Mouse (Mus musculus): ENCODE results near the gene Ranbp17. TPM values are rescaled to one million over a fixed set of nuclear protein-coding genes. Genes with fewer than 3 reads are reported as not detected.
A peak's percentile ranks its signal among the peaks of the same experiment; 100 is the strongest.

The Ranbp17 gene
- polyA plus RNA-seq, 1 experiment from 2014 or later: 4.7 TPM

DNA sequence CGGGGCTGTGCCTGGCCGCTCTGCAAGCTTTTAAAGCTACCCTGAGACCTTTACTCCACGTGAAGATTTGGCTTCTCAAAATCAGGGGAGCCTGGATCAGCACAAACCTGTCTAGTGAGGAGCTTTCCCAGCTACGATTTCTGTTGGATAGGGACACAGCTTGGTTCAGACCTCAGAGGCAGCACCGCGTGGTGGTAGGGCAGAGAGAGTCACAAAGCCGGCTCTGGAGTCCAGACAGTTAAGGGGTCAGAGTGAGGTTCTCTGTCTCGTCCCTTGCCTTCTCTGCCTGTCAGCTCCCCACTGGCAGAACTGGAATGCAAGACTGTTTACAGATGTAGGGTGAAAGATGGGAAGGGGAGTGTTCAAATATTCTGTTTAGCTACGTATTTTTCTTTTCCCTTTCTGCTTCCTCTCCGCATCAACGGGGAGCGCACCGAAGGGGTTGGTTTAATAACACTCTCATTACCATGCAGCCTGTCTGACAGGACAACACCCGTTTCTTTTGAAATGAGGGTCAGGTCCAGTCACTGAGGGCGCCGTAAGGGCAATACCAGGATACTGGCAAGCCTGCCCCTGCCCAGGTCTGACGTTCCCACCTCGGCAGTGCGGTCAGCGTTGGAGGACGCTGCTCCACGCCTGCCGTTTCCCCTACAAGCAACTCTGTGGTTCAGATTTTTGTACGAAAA is 317.0 kb downstream of the Ranbp17 start:
- H3K36me3 ChIP-seq (ENCODE audit: control insufficient read depth, insufficient read depth, low read length): no peaks in the 10 kb centered on the region
- H3K27me3 ChIP-seq (ENCODE audit: control insufficient read depth, insufficient read depth, low read length): peaks cover 96% of the 10 kb centered on the region
- ATAC-seq (ENCODE audit: insufficient number of reproducible peaks, insufficient read depth, low FRiP score, low read depth): no peak
- H3K27ac ChIP-seq (replicated peaks in 1 of 2; ENCODE audit: control insufficient read depth in 1 of 2, insufficient read depth in 1 of 2, low read depth in 2 of 2, low read length in 2 of 2): no peak overlapping the region
- peaks cover 14% of the 10 kb centered on the region for H3K9me3 ChIP-seq (ENCODE audit: control insufficient read depth, low read length)
- H3K4me2 ChIP-seq (ENCODE audit: low read length): no peak overlapping the region
- H3K9ac ChIP-seq (ENCODE audit: low read length): no peak overlapping the region
- H3K4me3 ChIP-seq (ENCODE audit: control insufficient read depth in 1 of 2, insufficient read depth in 1 of 2, low read depth in 1 of 2, low read length in 2 of 2): no peak overlapping the region
- 21% methylated on average over 24 of the region's 24 CpGs for WGBS
- H3K4me1 ChIP-seq (ENCODE audit: control insufficient read depth in 2 of 2, insufficient read depth in 2 of 2, low read length in 2 of 2): peaks cover 0 to 16% of the 10 kb centered on the region in 2 experiments; a peak in 2 of 4 replicates

DNA sequence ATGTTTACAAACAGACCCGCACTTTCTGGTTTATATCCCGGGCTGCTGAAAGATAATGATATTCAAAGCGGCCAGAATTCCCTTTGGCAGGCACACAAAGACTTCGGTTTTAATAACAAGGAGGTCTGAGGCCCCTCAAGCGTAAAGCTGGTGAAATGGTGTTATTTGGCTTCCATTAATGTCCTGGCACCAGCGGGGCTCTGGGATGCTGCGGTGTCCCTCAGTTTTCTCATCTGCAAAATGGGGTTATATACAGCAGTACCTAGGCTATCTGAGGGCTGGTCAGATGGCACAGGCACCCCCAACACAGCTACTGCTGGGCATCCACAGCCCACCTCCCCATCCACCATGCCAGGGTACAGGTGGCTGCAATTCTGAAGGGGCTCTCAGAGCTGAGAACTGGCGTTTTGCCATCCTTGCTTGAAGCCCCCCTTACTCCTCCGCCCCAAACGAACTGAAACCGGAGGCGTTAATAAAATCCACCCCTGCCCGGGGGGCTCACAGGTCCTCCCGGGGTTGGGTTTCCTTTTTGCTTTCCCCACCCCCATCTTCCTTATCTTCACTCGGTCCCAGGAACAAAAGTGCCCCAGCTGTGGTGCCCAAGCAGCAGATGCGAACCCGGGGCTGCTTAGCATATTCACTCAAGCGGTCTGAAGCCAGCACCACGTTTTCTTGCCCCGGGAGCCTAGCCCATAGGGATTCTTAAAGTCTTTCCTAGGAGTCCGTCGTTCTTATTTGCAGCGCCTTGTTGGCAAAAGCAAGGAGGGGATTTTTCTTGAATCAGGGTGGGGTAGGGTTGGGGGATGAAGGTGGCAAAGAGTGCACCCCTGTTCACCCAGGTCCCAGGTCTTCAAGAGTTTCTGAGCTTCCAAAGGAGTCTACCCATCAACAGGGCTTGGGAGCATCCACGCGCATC is 317.8 kb downstream of the Ranbp17 start:
- no peak overlapping the region for H3K4me2 ChIP-seq (ENCODE audit: low read length)
- H3K9ac ChIP-seq (ENCODE audit: low read length): no peak overlapping the region
- no peak overlapping the region; a peak in 1 of 4 replicates for H3K4me3 ChIP-seq (ENCODE audit: control insufficient read depth in 1 of 2, insufficient read depth in 1 of 2, low read depth in 1 of 2, low read length in 2 of 2)
- H3K27ac ChIP-seq (replicated peaks in 1 of 2; ENCODE audit: control insufficient read depth in 1 of 2, insufficient read depth in 1 of 2, low read depth in 2 of 2, low read length in 2 of 2): no peak overlapping the region
- ATAC-seq (ENCODE audit: insufficient number of reproducible peaks, insufficient read depth, low FRiP score, low read depth): no peak
- H3K4me1 ChIP-seq (ENCODE audit: control insufficient read depth in 2 of 2, insufficient read depth in 2 of 2, low read length in 2 of 2): peaks cover 0 to 8% of the 10 kb centered on the region in 2 experiments; a peak in 2 of 4 replicates
- H3K9me3 ChIP-seq (ENCODE audit: control insufficient read depth, low read length): peaks cover 14% of the 10 kb centered on the region
- no peaks in the 10 kb centered on the region for H3K36me3 ChIP-seq (ENCODE audit: control insufficient read depth, insufficient read depth, low read length)
- WGBS: 7% methylated on average over 25 of the region's 25 CpGs
- H3K27me3 ChIP-seq (ENCODE audit: control insufficient read depth, insufficient read depth, low read length): peaks cover 96% of the 10 kb centered on the region

DNA sequence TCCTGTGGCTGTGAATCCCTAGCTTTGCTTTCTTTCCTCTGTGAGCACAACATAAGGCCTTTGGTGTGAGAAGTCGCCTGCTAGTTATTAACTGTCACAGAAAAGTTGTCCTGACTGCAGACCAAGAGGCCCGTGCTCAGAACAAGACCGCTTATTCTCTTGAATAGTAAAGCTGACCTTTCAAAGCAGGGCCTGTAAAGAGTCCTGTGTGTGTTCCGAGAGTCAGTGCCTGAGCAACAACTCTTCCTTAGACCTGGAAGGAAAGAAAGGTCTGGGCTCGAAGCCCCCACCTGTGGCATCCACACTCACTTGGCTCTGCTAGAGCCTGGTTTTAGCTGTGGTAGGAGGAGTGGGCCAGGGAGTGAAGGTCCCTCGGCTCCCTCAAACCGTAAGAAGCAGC is 318.5 kb downstream of the Ranbp17 start:
- H3K4me3 ChIP-seq (ENCODE audit: control insufficient read depth in 1 of 2, insufficient read depth in 1 of 2, low read depth in 1 of 2, low read length in 2 of 2): no peak overlapping the region
- no peak overlapping the region for H3K27ac ChIP-seq (replicated peaks in 1 of 2; ENCODE audit: control insufficient read depth in 1 of 2, insufficient read depth in 1 of 2, low read depth in 2 of 2, low read length in 2 of 2)
- H3K4me1 ChIP-seq (ENCODE audit: control insufficient read depth in 2 of 2, insufficient read depth in 2 of 2, low read length in 2 of 2): peaks cover 0 to under 1% of the 10 kb centered on the region in 2 experiments; a peak in 1 of 4 replicates
- H3K9me3 ChIP-seq (ENCODE audit: control insufficient read depth, low read length): peaks cover 14% of the 10 kb centered on the region
- H3K36me3 ChIP-seq (ENCODE audit: control insufficient read depth, insufficient read depth, low read length): no peaks in the 10 kb centered on the region
- H3K9ac ChIP-seq (ENCODE audit: low read length): no peak overlapping the region
- peaks cover 94% of the 10 kb centered on the region for H3K27me3 ChIP-seq (ENCODE audit: control insufficient read depth, insufficient read depth, low read length)
- ATAC-seq (ENCODE audit: insufficient number of reproducible peaks, insufficient read depth, low FRiP score, low read depth): no peak
- WGBS: 25% methylated on average over 7 of the region's 7 CpGs
- no peak overlapping the region for H3K4me2 ChIP-seq (ENCODE audit: low read length)

DNA sequence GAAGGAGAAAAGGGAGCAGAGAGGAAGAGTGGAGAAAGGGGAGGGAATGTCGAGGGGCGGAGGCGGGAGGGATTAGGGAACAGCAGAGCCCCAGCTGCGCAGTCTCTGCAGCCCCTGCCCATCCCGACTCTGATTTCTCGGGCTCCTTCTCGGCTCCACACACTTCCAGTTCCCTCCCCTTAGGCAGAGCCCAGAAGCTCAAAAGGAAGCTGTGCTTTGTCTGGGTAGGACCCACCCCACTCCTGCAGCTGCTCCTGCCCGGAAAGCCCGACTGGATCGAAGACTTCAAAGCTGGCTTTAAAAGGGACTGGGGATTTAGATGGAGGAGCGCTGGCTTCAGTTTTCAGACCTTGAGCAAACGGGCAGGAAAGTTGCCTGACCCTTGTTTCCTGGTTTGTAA is 319.9 kb downstream of the Ranbp17 start:
- peaks cover 81% of the 10 kb centered on the region for H3K27me3 ChIP-seq (ENCODE audit: control insufficient read depth, insufficient read depth, low read length)
- no peak for ATAC-seq (ENCODE audit: insufficient number of reproducible peaks, insufficient read depth, low FRiP score, low read depth)

DNA sequence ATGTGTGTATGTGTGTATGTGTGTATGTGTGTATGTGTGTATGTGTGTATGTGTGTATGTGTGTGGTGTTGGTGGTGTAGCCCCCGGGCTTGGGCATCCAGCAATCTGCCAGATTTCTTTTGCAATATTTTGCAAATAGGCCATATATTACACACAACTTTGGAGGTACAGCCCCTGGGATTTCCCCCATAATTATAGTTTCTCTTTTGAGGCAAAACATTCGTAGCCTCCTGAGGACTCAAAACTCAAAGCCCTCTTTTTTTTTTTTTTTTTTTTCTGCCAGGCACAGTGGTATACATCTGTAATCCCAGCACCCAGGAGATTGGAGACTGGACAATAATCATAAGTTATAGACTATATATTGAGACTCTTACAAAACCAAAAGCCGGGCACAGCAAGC is 331.7 kb downstream of the Ranbp17 start:
- peaks cover 28% of the 10 kb centered on the region for H3K27me3 ChIP-seq (ENCODE audit: control insufficient read depth, insufficient read depth, low read length)
- no peaks in the 10 kb centered on the region for H3K36me3 ChIP-seq (ENCODE audit: control insufficient read depth, insufficient read depth, low read length)
- no peak overlapping the region for H3K9ac ChIP-seq (ENCODE audit: low read length)
- peaks cover 0 to 4% of the 10 kb centered on the region in 2 experiments; a peak in 2 of 4 replicates for H3K4me1 ChIP-seq (ENCODE audit: control insufficient read depth in 2 of 2, insufficient read depth in 2 of 2, low read length in 2 of 2)
- no peak for ATAC-seq (ENCODE audit: insufficient number of reproducible peaks, insufficient read depth, low FRiP score, low read depth)
- H3K9me3 ChIP-seq (ENCODE audit: control insufficient read depth, low read length): no peaks in the 10 kb centered on the region
- 80% methylated on average over 3 of the region's 3 CpGs for WGBS
- H3K4me2 ChIP-seq (ENCODE audit: low read length): no peak overlapping the region
- H3K4me3 ChIP-seq (ENCODE audit: control insufficient read depth in 1 of 2, insufficient read depth in 1 of 2, low read depth in 1 of 2, low read length in 2 of 2): no peak overlapping the region
- no peak overlapping the region for H3K27ac ChIP-seq (replicated peaks in 1 of 2; ENCODE audit: control insufficient read depth in 1 of 2, insufficient read depth in 1 of 2, low read depth in 2 of 2, low read length in 2 of 2)

More for the DNA sequence above, 319.9 kb downstream of the Ranbp17 start:
- WGBS: 3% methylated on average over 11 of the region's 12 CpGs
- H3K36me3 ChIP-seq (ENCODE audit: control insufficient read depth, insufficient read depth, low read length): no peaks in the 10 kb centered on the region
- no peaks in the 10 kb centered on the region for H3K4me1 ChIP-seq (ENCODE audit: control insufficient read depth in 2 of 2, insufficient read depth in 2 of 2, low read length in 2 of 2)
- H3K9me3 ChIP-seq (ENCODE audit: control insufficient read depth, low read length): peaks cover 14% of the 10 kb centered on the region
- H3K27ac ChIP-seq (replicated peaks in 1 of 2; ENCODE audit: control insufficient read depth in 1 of 2, insufficient read depth in 1 of 2, low read depth in 2 of 2, low read length in 2 of 2): no peak overlapping the region
- H3K4me2 ChIP-seq (ENCODE audit: low read length): no peak overlapping the region
- no peak overlapping the region for H3K4me3 ChIP-seq (ENCODE audit: control insufficient read depth in 1 of 2, insufficient read depth in 1 of 2, low read depth in 1 of 2, low read length in 2 of 2)
- H3K9ac ChIP-seq (ENCODE audit: low read length): no peak overlapping the region

- 1% methylated on average over 18 of the region's 18 CpGs for WGBS
These were observed 332.8 kb downstream of the Ranbp17 start for GRCm38 (mm10) chr11:33180701-33181116.

DNA sequence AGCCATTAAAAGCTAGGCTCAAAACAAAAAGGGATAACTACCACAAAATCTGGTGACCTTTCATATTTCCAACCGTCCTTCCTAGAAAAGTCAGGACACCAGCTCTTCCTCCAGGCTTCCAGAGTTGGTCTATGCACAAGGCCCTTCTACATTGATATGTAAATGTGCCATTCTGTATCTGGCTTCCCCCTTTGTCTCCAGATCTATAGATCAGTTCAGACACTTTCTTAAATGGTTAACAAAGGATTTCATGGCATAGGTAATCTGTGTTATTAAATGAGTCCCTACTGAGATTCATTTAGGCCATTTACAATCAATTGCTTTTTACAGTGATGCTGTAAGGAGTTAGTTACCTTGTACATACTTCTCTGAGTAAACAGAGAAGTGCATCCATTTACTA is 333.7 kb downstream of the Ranbp17 start:
- Histone ChIP-seq H3K27ac (replicated peaks in 1 of 2; ENCODE audit: control insufficient read depth in 1 of 2, insufficient read depth in 1 of 2, low read depth in 2 of 2, low read length in 2 of 2) (no peak overlapping the region), H3K36me3 (ENCODE audit: control insufficient read depth, insufficient read depth, low read length) (no peaks in the 10 kb centered on the region), H3K27me3 (ENCODE audit: control insufficient read depth, insufficient read depth, low read length) (peaks cover 37% of the 10 kb centered on the region), H3K9me3 (ENCODE audit: control insufficient read depth, low read length) (no peaks in the 10 kb centered on the region), H3K9ac (ENCODE audit: low read length) (no peak overlapping the region), H3K4me2 (ENCODE audit: low read length) (no peak overlapping the region), H3K4me1 (ENCODE audit: control insufficient read depth in 2 of 2, insufficient read depth in 2 of 2, low read length in 2 of 2) (peaks cover 0 to 4% of the 10 kb centered on the region in 2 experiments; a peak in 2 of 4 replicates), H3K4me3 (ENCODE audit: control insufficient read depth in 1 of 2, insufficient read depth in 1 of 2, low read depth in 1 of 2, low read length in 2 of 2) (no peak overlapping the region)
- 83% methylated on average over 1 of the region's 1 CpGs for WGBS
- no peak for ATAC-seq (ENCODE audit: insufficient number of reproducible peaks, insufficient read depth, low FRiP score, low read depth)

More at GRCm38 (mm10) chr11:33180701-33181116, 332.8 kb downstream of the Ranbp17 start:
- ATAC-seq (ENCODE audit: insufficient number of reproducible peaks, insufficient read depth, low FRiP score, low read depth): no peak
- Histone ChIP-seq H3K36me3 (ENCODE audit: control insufficient read depth, insufficient read depth, low read length) (no peaks in the 10 kb centered on the region), H3K4me3 (ENCODE audit: control insufficient read depth in 1 of 2, insufficient read depth in 1 of 2, low read depth in 1 of 2, low read length in 2 of 2) (peak overlapping the region; percentile 18 to 27), H3K27me3 (ENCODE audit: control insufficient read depth, insufficient read depth, low read length) (peaks cover 33% of the 10 kb centered on the region), H3K4me2 (ENCODE audit: low read length) (peak overlapping the region; percentile 67), H3K9ac (ENCODE audit: low read length) (0 out of 2 replicates have a peak overlapping the region, but pooled peaks have one; percentile 36), H3K4me1 (ENCODE audit: control insufficient read depth in 2 of 2, insufficient read depth in 2 of 2, low read length in 2 of 2) (peaks cover 0 to 4% of the 10 kb centered on the region in 2 experiments; a peak in 2 of 4 replicates), H3K9me3 (ENCODE audit: control insufficient read depth, low read length) (no peaks in the 10 kb centered on the region), H3K27ac (replicated peaks in 1 of 2; ENCODE audit: control insufficient read depth in 1 of 2, insufficient read depth in 1 of 2, low read depth in 2 of 2, low read length in 2 of 2) (no peak overlapping the region)
